Mouse (Mus musculus) midbrain, postnatal 0 days (tissue): ENCODE measurements around the gene Slc25a36. TPM values are rescaled to one million over a fixed set of nuclear protein-coding genes. Genes with fewer than 3 reads are reported as not detected.

Experiments used
- ATAC-seq: fragments of 200-750 bp; cut with Nextera tagmentation; 2 replicates; pipeline ENCODE4 v1.8.0; 2017; ENCODE audit warnings: moderate number of reproducible peaks, mild to moderate bottlenecking, moderate TSS enrichment, moderate library complexity; ENCODE audit not compliant: low FRiP score
- DNase-seq: peaks from one replicate; pipeline ENCODE4 v3.0.0-alpha.2; 2015; ENCODE audit warnings: low spot score
- H3K27ac ChIP-seq: fragments of 300-500 bp; sonication (generic); 2 replicates; pipeline ENCODE4 v1.5.1; 2014; ENCODE audit warnings: low read depth, mild to moderate bottlenecking, low read length, mixed read lengths
- H3K27me3 ChIP-seq: fragments of 300-500 bp; sonication (generic); 2 replicates; pipeline ENCODE4 v1.6.1; 2014; ENCODE audit warnings: low read length, control low read depth, mixed read lengths; ENCODE audit not compliant: insufficient read depth
- H3K36me3 ChIP-seq: fragments of 300-500 bp; sonication (generic); 2 replicates; pipeline ENCODE4 v1.6.1; 2014; ENCODE audit warnings: low read length, control low read depth, mixed read lengths; ENCODE audit not compliant: insufficient read depth
- H3K4me1 ChIP-seq: fragments of 300-500 bp; sonication (generic); 2 replicates; pipeline ENCODE4 v1.6.1; 2014; ENCODE audit warnings: mild to moderate bottlenecking, control low read depth, antibody characterized with exemption, low read length, mixed read lengths; ENCODE audit not compliant: insufficient read depth
- H3K4me2 ChIP-seq: fragments of 300-500 bp; sonication (generic); 2 replicates; pipeline ENCODE4 v1.6.1; 2014; ENCODE audit warnings: low read depth, mild to moderate bottlenecking, low read length, mixed read lengths; ENCODE audit not compliant: poor library complexity, severe bottlenecking
- H3K4me3 ChIP-seq: fragments of 300-500 bp; sonication (generic); 2 replicates; pipeline ENCODE4 v1.5.1; 2014; ENCODE audit warnings: low read depth, mild to moderate bottlenecking, low read length, moderate library complexity
- H3K9ac ChIP-seq: fragments of 300-500 bp; sonication (generic); replicated peaks from 2 replicates; pipeline ENCODE4 v1.6.1; 2014; ENCODE audit warnings: mild to moderate bottlenecking, low read length, moderate library complexity, mixed read lengths; ENCODE audit not compliant: poor library complexity, severe bottlenecking
- H3K9me3 ChIP-seq: fragments of 300-500 bp; sonication (generic); 2 replicates; pipeline ENCODE4 v1.6.1; 2016; ENCODE audit warnings: low read length, control low read depth
- CTCF ChIP-seq: IDR thresholded peaks from 2 replicates; pipeline ENCODE4 v1.5.1; 2016; ENCODE audit warnings: antibody characterized with exemption, mild to moderate bottlenecking
- WGBS: fragments of 180-500 bp; shearing (Covaris S2); extraction: QIAGEN DNeasy Blood & Tissue Kit; methylation state at CpG from one replicate; pipeline ENCODE4 v1.1.7; 2014; 5-methylcytosine and 5-hydroxymethylcytosine counted together
- polyA plus RNA-seq: library from polyadenylated mRNA; unstranded; fragments of >200 nt; fragmentation: Nextera tagmentation; extraction: Ambion mirVana; gene quantifications from 2 replicates; pipeline ENCODE4 v1.2.1, GENCODE M21; 2015
- total RNA-seq: library from RNA; depleted of rRNA; stranded (reverse); fragments of >200 nt; gene quantifications from 2 replicates; pipeline ENCODE4 v1.2.3, GENCODE M21; 2014

Slc25a36 gene
- total and polyA plus RNA-seq, 2 experiments from 2014 or later = 65.1 to 91.0 TPM

GRCm38 (mm10) chr9:97105400-97105985 lies 5.5 kb downstream of the Slc25a36 start:
- no peaks in the 10 kb centered on the region for H3K36me3 ChIP-seq
- no peak overlapping the region for H3K4me2 ChIP-seq
- DNase-seq (no peak), ATAC-seq (no peak)
- peaks cover 6% of the 10 kb centered on the region; the same call in 1 of the 2 replicates for H3K4me1 ChIP-seq
- H3K9me3 ChIP-seq = no peaks in the 10 kb centered on the region
- H3K27ac ChIP-seq = no peak overlapping the region
- 96% methylated on average over 2 of the region's 2 CpGs for WGBS
- no peak for TF ChIP-seq CTCF
- no peak overlapping the region for H3K9ac ChIP-seq
- H3K4me3 ChIP-seq = no peak overlapping the region
- H3K27me3 ChIP-seq = no peaks in the 10 kb centered on the region

- Histone ChIP-seq H3K27me3 (no peaks in the 10 kb centered on the region), H3K9me3 (no peaks in the 10 kb centered on the region), H3K4me2 (no peak overlapping the region), H3K27ac (no peak overlapping the region), H3K4me3 (no peak overlapping the region), H3K4me1 (no peaks in the 10 kb centered on the region; the same call in 1 of the 2 replicates), H3K36me3 (0 out of 2 replicates have a peak, but pooled peaks cover 2% of the 10 kb centered on the region), H3K9ac (no peak overlapping the region)
- DNase-seq (no peak), ATAC-seq (no peak)
- TF ChIP-seq CTCF = no peak
- WGBS = 87% methylated on average over 2 of the region's 2 CpGs
Observed at GRCm38 (mm10) chr9:97103376-97104061, 7.4 kb downstream of the Slc25a36 start.

GRCm38 (mm10) chr9:97098985-97099384 lies 12.0 kb downstream of the Slc25a36 start:
- no peak for ATAC-seq
- Histone ChIP-seq H3K9me3 (no peaks in the 10 kb centered on the region), H3K36me3 (peaks cover 19% of the 10 kb centered on the region), H3K4me3 (no peak overlapping the region), H3K4me2 (no peak overlapping the region), H3K27me3 (no peaks in the 10 kb centered on the region), H3K27ac (no peak overlapping the region), H3K4me1 (no peaks in the 10 kb centered on the region), H3K9ac (no peak overlapping the region)
- 89% methylated on average over 4 of the region's 4 CpGs for WGBS
- DNase-seq = no peak
- no peak for TF ChIP-seq CTCF

GRCm38 (mm10) chr9:97096180-97096579 lies 14.8 kb downstream of the Slc25a36 start:
- Histone ChIP-seq H3K4me3 (no peak overlapping the region), H3K4me1 (no peaks in the 10 kb centered on the region), H3K9ac (no peak overlapping the region), H3K4me2 (no peak overlapping the region), H3K27me3 (no peaks in the 10 kb centered on the region), H3K27ac (no peak overlapping the region), H3K9me3 (no peaks in the 10 kb centered on the region), H3K36me3 (peaks cover 25% of the 10 kb centered on the region)
- TF ChIP-seq CTCF = no peak
- DNase-seq (no peak), ATAC-seq (no peak)
- 93% methylated on average over 1 of the region's 1 CpGs for WGBS

- Histone ChIP-seq H3K4me2 (no peak overlapping the region), H3K4me1 (no peaks in the 10 kb centered on the region), H3K36me3 (peaks cover 13% of the 10 kb centered on the region; the same call in 1 of the 2 replicates), H3K9me3 (no peaks in the 10 kb centered on the region), H3K4me3 (no peak overlapping the region), H3K9ac (no peak overlapping the region), H3K27me3 (no peaks in the 10 kb centered on the region), H3K27ac (no peak overlapping the region)
- ATAC-seq (no peak), DNase-seq (no peak)
- no peak; the same call in 1 of the 2 replicates for TF ChIP-seq CTCF
Observed at GRCm38 (mm10) chr9:97087850-97088249, 23.1 kb downstream of the Slc25a36 start.

GRCm38 (mm10) chr9:97084628-97085027 lies 26.3 kb downstream of the Slc25a36 start:
- Histone ChIP-seq H3K4me3 (no peak overlapping the region), H3K4me2 (no peak overlapping the region), H3K4me1 (no peaks in the 10 kb centered on the region), H3K27me3 (no peaks in the 10 kb centered on the region), H3K27ac (no peak overlapping the region), H3K9ac (no peak overlapping the region), H3K9me3 (no peaks in the 10 kb centered on the region), H3K36me3 (peaks cover 7% of the 10 kb centered on the region; the same call in 1 of the 2 replicates)
- WGBS = 81% methylated on average over 2 of the region's 2 CpGs
- no peak for DNase-seq
- peak; percentile 38 for TF ChIP-seq CTCF
- ATAC-seq = no peak
